19 mouse cellular contexts compared by ENCODE assay signal in genomic region chr7:3676371-3676770, GRCm38 (mm10). TPM values are rescaled to one million over a fixed set of nuclear protein-coding genes. Genes with fewer than 3 reads are reported as not detected.
DNase-seq lines count a peak whose midpoint lies in the region; ATAC-seq lines count a peak whose summit lies in the region.
"Had no signal": no experiment of that assay in that cellular context is flagged by ENCODE, and none has a peak within 500 bp of the region (broad histone marks: within the 10 kb centered on the region; RNA-seq: fewer than 3 reads in every experiment).

No protein-coding gene starts in this region.

- H3K4me3 ChIP-seq in kidney, embryonic 15.5 days (replicated peaks), result peak overlapping the region; percentile 28; the same call in 1 of the 2 replicates
- peak overlapping the region; percentile 44 for H3K4me3 ChIP-seq in lung, embryonic 16.5 days (ENCODE audit: low read length)
- H3K4me3 ChIP-seq: heart, adult 2 months; hindbrain, embryonic 12.5 days; limb, embryonic 15.5 days; midbrain, embryonic 15.5 days; neural tube, embryonic 13.5 days had no signal

- no peak for ATAC-seq in kidney, embryonic 15.5 days (replicated peaks; ENCODE audit: low FRiP score)
- ATAC-seq in lung, embryonic 16.5 days (ENCODE audit: low read depth), result no peak
- ATAC-seq: midbrain, embryonic 15.5 days had no signal

- peaks cover 27% of the 10 kb centered on the region for H3K36me3 ChIP-seq in kidney, embryonic 15.5 days
- H3K36me3 ChIP-seq in lung, embryonic 16.5 days (ENCODE audit: control insufficient read depth, insufficient read depth, low read length), result 0 out of 2 replicates have a peak, but pooled peaks cover 3% of the 10 kb centered on the region
- H3K36me3 ChIP-seq: hindbrain, embryonic 12.5 days had no signal

- no peaks in the 10 kb centered on the region for H3K4me1 ChIP-seq in kidney, embryonic 15.5 days
- H3K4me1 ChIP-seq in lung, embryonic 16.5 days (replicated peaks; ENCODE audit: control insufficient read depth, insufficient read depth, low read length), result no peaks in the 10 kb centered on the region
- H3K4me1 ChIP-seq: hindbrain, embryonic 12.5 days; limb, embryonic 15.5 days; midbrain, embryonic 15.5 days; neural tube, embryonic 13.5 days had no signal

- DNase-seq in kidney, postnatal 14 days, result no peak
- DNase-seq in lung, postnatal 36 days, result no peak
- DNase-seq in large intestine, adult 2 months (ENCODE audit: low read depth, low spot score), result peak; percentile 57
- DNase-seq in B cell, adult 2 months, result no peak
- no peak for DNase-seq in right cerebral cortex, postnatal 25 days
- DNase-seq: adrenal gland, postnatal 36 days; cerebellum, adult 9-10 months; gastrocnemius, postnatal 36 days; heart, adult 2 months; kidney, postnatal 25 days; lung, postnatal 14 days; retina, postnatal 1 day had no signal

- no peak overlapping the region for H3K27ac ChIP-seq in kidney, embryonic 15.5 days
- H3K27ac ChIP-seq in lung, embryonic 16.5 days (ENCODE audit: low read length), result peak overlapping the region; percentile 17; the same call in 1 of the 2 replicates
- H3K27ac ChIP-seq: heart, adult 2 months; hindbrain, embryonic 12.5 days; limb, embryonic 15.5 days; liver, embryonic 14.5 days; midbrain, embryonic 15.5 days; neural tube, embryonic 13.5 days had no signal

- WGBS in kidney, embryonic 15.5 days, result 90% methylated on average over 12 of the region's 12 CpGs
- 76% methylated on average over 12 of the region's 12 CpGs for WGBS in lung, embryonic 16.5 days
- 51% methylated on average over 12 of the region's 12 CpGs for WGBS in large intestine, adult 2 months

- no peak overlapping the region for H3K9ac ChIP-seq in kidney, embryonic 15.5 days
- peak overlapping the region; percentile 63 for H3K9ac ChIP-seq in lung, embryonic 16.5 days (ENCODE audit: low read length)
- H3K9ac ChIP-seq: hindbrain, embryonic 12.5 days; limb, embryonic 15.5 days; liver, embryonic 14.5 days; midbrain, embryonic 15.5 days; neural tube, embryonic 13.5 days had no signal

- peak overlapping the region; percentile 41 for H3K4me2 ChIP-seq in kidney, embryonic 15.5 days
- peak overlapping the region; percentile 41 for H3K4me2 ChIP-seq in lung, embryonic 16.5 days (ENCODE audit: low read depth, low read length)
- H3K4me2 ChIP-seq: hindbrain, embryonic 12.5 days; limb, embryonic 15.5 days; midbrain, embryonic 15.5 days; neural tube, embryonic 13.5 days had no signal

- H3K9me3 ChIP-seq in kidney, embryonic 15.5 days (replicated peaks), result no peaks in the 10 kb centered on the region
- H3K9me3 ChIP-seq in lung, embryonic 16.5 days (ENCODE audit: control insufficient read depth, low read length), result no peaks in the 10 kb centered on the region
- H3K9me3 ChIP-seq: hindbrain, embryonic 12.5 days; limb, embryonic 15.5 days; midbrain, embryonic 15.5 days; neural tube, embryonic 13.5 days had no signal

- no peaks in the 10 kb centered on the region for H3K27me3 ChIP-seq in kidney, embryonic 15.5 days
- no peaks in the 10 kb centered on the region for H3K27me3 ChIP-seq in lung, embryonic 16.5 days (ENCODE audit: control insufficient read depth, insufficient read depth, low read depth, low read length)
- H3K27me3 ChIP-seq: hindbrain, embryonic 12.5 days; limb, embryonic 15.5 days; midbrain, embryonic 15.5 days; neural tube, embryonic 13.5 days had no signal

RNA-seq across cellular contexts. Expression of gene Tmc4, which starts 1.0 kb away (rescaled TPM):
- polyA plus RNA-seq in kidney, embryonic 15.5 days (2015; fragmentation: Nextera tagmentation; extraction: Ambion mirVana), result 20.4 and 23.9 TPM in 2 replicates
- 33.8 and 41.3 TPM in 2 replicates for polyA plus RNA-seq in lung, embryonic 16.5 days (2015; fragmentation: Nextera tagmentation; extraction: Ambion mirVana)
- polyA plus RNA-seq in large intestine, adult 2 months (2012; rRNA removed), result 223 and 306 TPM in 2 replicates

RNA-seq across cellular contexts. Expression of gene Leng1, which starts 10.7 kb away (rescaled TPM):
- polyA plus RNA-seq in kidney, embryonic 15.5 days (2015; fragmentation: Nextera tagmentation; extraction: Ambion mirVana), result 18.1 and 18.7 TPM in 2 replicates
- 12.2 and 13.5 TPM in 2 replicates for polyA plus RNA-seq in lung, embryonic 16.5 days (2015; fragmentation: Nextera tagmentation; extraction: Ambion mirVana)
- polyA plus RNA-seq in large intestine, adult 2 months (2012; rRNA removed), result 6.5 and 7.4 TPM in 2 replicates

RNA-seq across cellular contexts. Expression of gene Tsen34, which starts 16.3 kb away (rescaled TPM):
- polyA plus RNA-seq in kidney, embryonic 15.5 days (2015; fragmentation: Nextera tagmentation; extraction: Ambion mirVana), result 274 and 286 TPM in 2 replicates
- 258 and 270 TPM in 2 replicates for polyA plus RNA-seq in lung, embryonic 16.5 days (2015; fragmentation: Nextera tagmentation; extraction: Ambion mirVana)
- polyA plus RNA-seq in large intestine, adult 2 months (2012; rRNA removed), result 71.6 and 77.5 TPM in 2 replicates

RNA-seq across cellular contexts. Expression of gene Mboat7, which starts 17.0 kb away (rescaled TPM):
- 56.9 and 59.6 TPM in 2 replicates for polyA plus RNA-seq in kidney, embryonic 15.5 days (2015; fragmentation: Nextera tagmentation; extraction: Ambion mirVana)
- 47.0 and 51.3 TPM in 2 replicates for polyA plus RNA-seq in lung, embryonic 16.5 days (2015; fragmentation: Nextera tagmentation; extraction: Ambion mirVana)
- polyA plus RNA-seq in large intestine, adult 2 months (2012; rRNA removed), result 41.4 and 49.5 TPM in 2 replicates

RNA-seq across cellular contexts. Expression of gene Rps9, which starts 27.4 kb away (rescaled TPM):
- 1,518 and 1,652 TPM in 2 replicates for polyA plus RNA-seq in kidney, embryonic 15.5 days (2015; fragmentation: Nextera tagmentation; extraction: Ambion mirVana)
- 1,423 and 1,469 TPM in 2 replicates for polyA plus RNA-seq in lung, embryonic 16.5 days (2015; fragmentation: Nextera tagmentation; extraction: Ambion mirVana)
- 1,977 and 2,102 TPM in 2 replicates for polyA plus RNA-seq in large intestine, adult 2 months (2012; rRNA removed)
